Mouse (Mus musculus) hindbrain, embryonic 12.5 days (tissue): Measurements from ENCODE around the gene Olfr107. TPM values are rescaled to one million over a fixed set of nuclear protein-coding genes. Genes with fewer than 3 reads are reported as not detected.

Experiments used
- ATAC-seq: fragments of 200-750 bp; cut with Nextera tagmentation; 2 replicates; pipeline ENCODE4 v1.8.0; 2017; ENCODE audit warnings: moderate TSS enrichment; ENCODE audit not compliant: low FRiP score
- H3K27ac ChIP-seq: fragments of 300-500 bp; sonication (generic); 2 replicates; pipeline ENCODE4 v1.5.1; 2016; ENCODE audit warnings: mild to moderate bottlenecking
- H3K27me3 ChIP-seq: fragments of 300-500 bp; sonication (generic); 2 replicates; pipeline ENCODE4 v1.6.1; 2016; ENCODE audit warnings: mild to moderate bottlenecking
- H3K36me3 ChIP-seq: fragments of 300-500 bp; sonication (generic); 2 replicates; pipeline ENCODE4 v1.6.1; 2016; ENCODE audit warnings: mild to moderate bottlenecking
- H3K4me1 ChIP-seq: fragments of 300-500 bp; sonication (generic); 2 replicates; pipeline ENCODE4 v1.6.1; 2016
- H3K4me2 ChIP-seq: fragments of 300-500 bp; sonication (generic); replicated peaks from 2 replicates; pipeline ENCODE4 v1.6.1; 2016; ENCODE audit warnings: mild to moderate bottlenecking
- H3K4me3 ChIP-seq: fragments of 300-500 bp; sonication (generic); 2 replicates; pipeline ENCODE4 v1.5.1; 2016; ENCODE audit warnings: mild to moderate bottlenecking
- H3K9ac ChIP-seq: fragments of 300-500 bp; sonication (generic); 2 replicates; pipeline ENCODE4 v1.6.1; 2016; ENCODE audit warnings: mild to moderate bottlenecking, moderate library complexity
- H3K9me3 ChIP-seq: fragments of 300-500 bp; sonication (generic); replicated peaks from 2 replicates; pipeline ENCODE4 v1.6.1; 2016; ENCODE audit warnings: mild to moderate bottlenecking
- WGBS: fragments of 180-500 bp; shearing (Covaris S2); methylation state at CpG from one replicate; pipeline ENCODE4 v1.1.7; 2016; 5-methylcytosine and 5-hydroxymethylcytosine counted together
- polyA plus RNA-seq: library from polyadenylated mRNA; unstranded; fragments of >200 nt; fragmentation: Nextera tagmentation; extraction: Ambion mirVana; gene quantifications from 2 replicates; pipeline ENCODE4 v1.2.1, GENCODE M21; 2016

Olfr107 gene
- not detected in 2 replicates for polyA plus RNA-seq

GRCm38 (mm10) chr17:37398926-37399325 lies at the start of gene Olfr107:
Olfr107 (plus strand) TSS chr17:37399226.
- no peaks in the 10 kb centered on the region for H3K36me3 ChIP-seq

GRCm38 (mm10) chr17:37359282-37359681 lies 39.7 kb upstream of the Olfr107 start, which contains the start of gene Olfr104-ps:
Olfr104-ps (plus strand) TSS chr17:37359582.
- no peak for ATAC-seq
- H3K9me3 ChIP-seq = no peaks in the 10 kb centered on the region; the same call in 1 of the 2 replicates
- no peaks in the 10 kb centered on the region for H3K4me1 ChIP-seq
- H3K36me3 ChIP-seq = no peaks in the 10 kb centered on the region
- no peak within 1 kb of the TSS for H3K9ac ChIP-seq
- no peak within 1 kb of the TSS for H3K4me3 ChIP-seq
- no peaks in the 10 kb centered on the region for H3K27me3 ChIP-seq
- no peak within 1 kb of the TSS for H3K4me2 ChIP-seq
- no peak within 1 kb of the TSS for H3K27ac ChIP-seq

More at GRCm38 (mm10) chr17:37398926-37399325, at the start of gene Olfr107:
- no peak within 1 kb of the TSS for H3K4me3 ChIP-seq
- no peak within 1 kb of the TSS for H3K9ac ChIP-seq
- no peak within 1 kb of the TSS for H3K27ac ChIP-seq
- WGBS = 87% methylated on average over 3 of the region's 3 CpGs
- no peak for ATAC-seq
- H3K4me1 ChIP-seq = no peaks in the 10 kb centered on the region
- no peak within 1 kb of the TSS for H3K4me2 ChIP-seq
- H3K27me3 ChIP-seq = no peaks in the 10 kb centered on the region
- H3K9me3 ChIP-seq = no peaks in the 10 kb centered on the region

GRCm38 (mm10) chr17:37378733-37379132 lies 20.3 kb upstream of the Olfr107 start, which contains the start of gene Olfr105-ps:
Olfr105-ps (plus strand) TSS chr17:37379033.
- no peak within 1 kb of the TSS for H3K9ac ChIP-seq
- H3K4me2 ChIP-seq = no peak within 1 kb of the TSS
- no peaks in the 10 kb centered on the region for H3K27me3 ChIP-seq
- no peaks in the 10 kb centered on the region for H3K9me3 ChIP-seq
- H3K4me3 ChIP-seq = no peak within 1 kb of the TSS
- ATAC-seq = no peak
- H3K27ac ChIP-seq = no peak within 1 kb of the TSS
- H3K4me1 ChIP-seq = no peaks in the 10 kb centered on the region
- H3K36me3 ChIP-seq = no peaks in the 10 kb centered on the region

GRCm38 (mm10) chr17:37390093-37390492 lies 8.9 kb upstream of the Olfr107 start, which contains the start of gene Olfr106-ps:
Olfr106-ps (plus strand) TSS chr17:37390393.
- no peak within 1 kb of the TSS for H3K4me2 ChIP-seq
- no peak within 1 kb of the TSS for H3K4me3 ChIP-seq
- H3K27ac ChIP-seq = no peak within 1 kb of the TSS
- no peaks in the 10 kb centered on the region for H3K27me3 ChIP-seq
- H3K9ac ChIP-seq = no peak within 1 kb of the TSS
- WGBS = 68% methylated on average over 1 of the region's 1 CpGs
- no peaks in the 10 kb centered on the region for H3K4me1 ChIP-seq
- H3K9me3 ChIP-seq = no peaks in the 10 kb centered on the region
- H3K36me3 ChIP-seq = no peaks in the 10 kb centered on the region
- ATAC-seq = no peak

- Histone ChIP-seq H3K9me3 (0 out of 2 replicates have a peak, but pooled peaks cover 4% of the 10 kb centered on the region), H3K4me2 (no peak overlapping the region), H3K27me3 (no peaks in the 10 kb centered on the region), H3K9ac (no peak overlapping the region), H3K4me3 (no peak overlapping the region), H3K4me1 (no peaks in the 10 kb centered on the region), H3K27ac (no peak overlapping the region), H3K36me3 (no peaks in the 10 kb centered on the region)
- no peak for ATAC-seq
Measured at GRCm38 (mm10) chr17:37413380-37413779, 14.4 kb downstream of the Olfr107 start.

GRCm38 (mm10) chr17:37445180-37445579 lies 46.2 kb downstream of the Olfr107 start, which contains the start of gene Olfr108:
Olfr108 (plus strand) TSS chr17:37445480.
- no peak within 1 kb of the TSS for H3K4me2 ChIP-seq
- 90% methylated on average over 1 of the region's 1 CpGs for WGBS
- H3K4me1 ChIP-seq = no peaks in the 10 kb centered on the region
- no peaks in the 10 kb centered on the region for H3K9me3 ChIP-seq
- no peak within 1 kb of the TSS for H3K4me3 ChIP-seq
- no peak for ATAC-seq
- H3K27me3 ChIP-seq = no peaks in the 10 kb centered on the region
- no peaks in the 10 kb centered on the region for H3K36me3 ChIP-seq
- no peak within 1 kb of the TSS for H3K27ac ChIP-seq
- H3K9ac ChIP-seq = no peak within 1 kb of the TSS

Other genes starting within 250 kb of the Olfr107 start
- not detected in 2 replicates for gene Olfr93, start 237.7 kb upstream of the Olfr107 start, polyA plus RNA-seq
- gene Ubd, start 205.3 kb upstream of the Olfr107 start, polyA plus RNA-seq = not detected in 2 replicates
- gene Olfr94, start 198.2 kb upstream of the Olfr107 start, polyA plus RNA-seq = not detected in 2 replicates
- not detected in 2 replicates for gene Olfr95, start 186.1 kb upstream of the Olfr107 start, polyA plus RNA-seq
- not detected in 2 replicates for gene Olfr96, start 179.1 kb upstream of the Olfr107 start, polyA plus RNA-seq
- gene Olfr97, start 161.9 kb upstream of the Olfr107 start, polyA plus RNA-seq = not detected in 2 replicates
- not detected in 2 replicates for gene Olfr98, start 135.5 kb upstream of the Olfr107 start, polyA plus RNA-seq
- 0.92 and 0.95 TPM in 2 replicates for gene H2-M3, start 129.0 kb upstream of the Olfr107 start, polyA plus RNA-seq
- not detected in 2 replicates for gene Olfr99, start 115.8 kb upstream of the Olfr107 start, polyA plus RNA-seq
- not detected in 2 replicates for gene Olfr101, start 94.9 kb upstream of the Olfr107 start, polyA plus RNA-seq
- not detected in 2 replicates for gene Olfr102, start 82.2 kb upstream of the Olfr107 start, polyA plus RNA-seq
- gene Olfr103, start 59.5 kb upstream of the Olfr107 start, polyA plus RNA-seq = not detected in 2 replicates
- gene Olfr104-ps, start 39.6 kb upstream of the Olfr107 start, polyA plus RNA-seq = not detected in 2 replicates
- gene Olfr105-ps, start 20.2 kb upstream of the Olfr107 start, polyA plus RNA-seq = not detected in 2 replicates
- gene Olfr106-ps, start 8.8 kb upstream of the Olfr107 start, polyA plus RNA-seq = not detected in 2 replicates
- not detected in 2 replicates for gene Olfr108, start 46.3 kb downstream of the Olfr107 start, polyA plus RNA-seq
- gene Olfr109, start 59.7 kb downstream of the Olfr107 start, polyA plus RNA-seq = not detected in 2 replicates
- gene H2-M2, start 84.3 kb downstream of the Olfr107 start, polyA plus RNA-seq = not detected in 2 replicates
- gene Olfr110, start 93.2 kb downstream of the Olfr107 start, polyA plus RNA-seq = not detected in 2 replicates
- gene Olfr111, start 108.8 kb downstream of the Olfr107 start, polyA plus RNA-seq = not detected in 2 replicates
- not detected in 2 replicates for gene Olfr112, start 170.2 kb downstream of the Olfr107 start, polyA plus RNA-seq
- gene Olfr113, start 178.4 kb downstream of the Olfr107 start, polyA plus RNA-seq = not detected in 2 replicates
- gene Olfr114, start 193.5 kb downstream of the Olfr107 start, polyA plus RNA-seq = not detected in 2 replicates
- not detected in 2 replicates for gene Olfr115, start 227.9 kb downstream of the Olfr107 start, polyA plus RNA-seq
- not detected in 2 replicates for gene Olfr116, start 228.0 kb downstream of the Olfr107 start, polyA plus RNA-seq